Mouse (Mus musculus): ENCODE results near the gene Cers6. TPM values are rescaled to one million over a fixed set of nuclear protein-coding genes. Genes with fewer than 3 reads are reported as not detected.

The Cers6 gene
- polyA plus RNA-seq, 1 experiment = 21.1 TPM

- TF ChIP-seq POLR2A (IDR thresholded peaks at IDR 0.05; ENCODE audit: control insufficient read depth, extremely low read depth, insufficient read depth, low read length, poor library complexity) (no peak), CTCF (IDR thresholded peaks at IDR 0.05; ENCODE audit: borderline replicate concordance, control insufficient read depth, extremely low read depth, insufficient read depth, low read length, poor library complexity) (no peak)
- H3K27ac ChIP-seq (ENCODE audit: control insufficient read depth, insufficient read depth, low read length) = no peak overlapping the region
- no peaks in the 10 kb centered on the region for H3K27me3 ChIP-seq (ENCODE audit: control insufficient read depth, insufficient read depth, low read length)
- 97% methylated on average over 5 of the region's 5 CpGs for WGBS
- no peak overlapping the region for H3K4me3 ChIP-seq (ENCODE audit: control insufficient read depth, insufficient read depth, low read length)
- no peak for DNase-seq
- H3K36me3 ChIP-seq (ENCODE audit: control insufficient read depth, insufficient read depth, low read length) = no peaks in the 10 kb centered on the region
- 0 out of 2 replicates have a peak, but pooled peaks cover 7% of the 10 kb centered on the region for H3K4me1 ChIP-seq (replicated peaks; ENCODE audit: control insufficient read depth, insufficient read depth, low read length)
Measured at GRCm38 (mm10) chr2:68889661-68890170, 28.5 kb downstream of the Cers6 start.

- over 99% methylated on average over 4 of the region's 4 CpGs for WGBS
- TF ChIP-seq CTCF (IDR thresholded peaks at IDR 0.05; ENCODE audit: borderline replicate concordance, control insufficient read depth, extremely low read depth, insufficient read depth, low read length, poor library complexity) = no peak
- no peak for TF ChIP-seq POLR2A (IDR thresholded peaks at IDR 0.05; ENCODE audit: control insufficient read depth, extremely low read depth, insufficient read depth, low read length, poor library complexity)
Measured at GRCm38 (mm10) chr2:68892476-68892875, 31.2 kb downstream of the Cers6 start.

GRCm38 (mm10) chr2:68895044-68895764 is 34.0 kb downstream of the Cers6 start:
- Histone ChIP-seq H3K4me3 (ENCODE audit: control insufficient read depth, insufficient read depth, low read length) (no peak overlapping the region), H3K4me1 (replicated peaks; ENCODE audit: control insufficient read depth, insufficient read depth, low read length) (0 out of 2 replicates have a peak, but pooled peaks cover 3% of the 10 kb centered on the region), H3K36me3 (ENCODE audit: control insufficient read depth, insufficient read depth, low read length) (no peaks in the 10 kb centered on the region), H3K27me3 (ENCODE audit: control insufficient read depth, insufficient read depth, low read length) (no peaks in the 10 kb centered on the region), H3K27ac (ENCODE audit: control insufficient read depth, insufficient read depth, low read length) (no peak overlapping the region)
- no peak for DNase-seq
- 97% methylated on average over 10 of the region's 10 CpGs for WGBS
- TF ChIP-seq POLR2A (IDR thresholded peaks at IDR 0.05; ENCODE audit: control insufficient read depth, extremely low read depth, insufficient read depth, low read length, poor library complexity) = no peak

More at GRCm38 (mm10) chr2:68892476-68892875, 31.2 kb downstream of the Cers6 start:
- no peak for DNase-seq
- Histone ChIP-seq H3K4me1 (replicated peaks; ENCODE audit: control insufficient read depth, insufficient read depth, low read length) (0 out of 2 replicates have a peak, but pooled peaks cover 3% of the 10 kb centered on the region), H3K27ac (ENCODE audit: control insufficient read depth, insufficient read depth, low read length) (no peak overlapping the region), H3K4me3 (ENCODE audit: control insufficient read depth, insufficient read depth, low read length) (no peak overlapping the region), H3K27me3 (ENCODE audit: control insufficient read depth, insufficient read depth, low read length) (no peaks in the 10 kb centered on the region), H3K36me3 (ENCODE audit: control insufficient read depth, insufficient read depth, low read length) (no peaks in the 10 kb centered on the region)

DNA sequence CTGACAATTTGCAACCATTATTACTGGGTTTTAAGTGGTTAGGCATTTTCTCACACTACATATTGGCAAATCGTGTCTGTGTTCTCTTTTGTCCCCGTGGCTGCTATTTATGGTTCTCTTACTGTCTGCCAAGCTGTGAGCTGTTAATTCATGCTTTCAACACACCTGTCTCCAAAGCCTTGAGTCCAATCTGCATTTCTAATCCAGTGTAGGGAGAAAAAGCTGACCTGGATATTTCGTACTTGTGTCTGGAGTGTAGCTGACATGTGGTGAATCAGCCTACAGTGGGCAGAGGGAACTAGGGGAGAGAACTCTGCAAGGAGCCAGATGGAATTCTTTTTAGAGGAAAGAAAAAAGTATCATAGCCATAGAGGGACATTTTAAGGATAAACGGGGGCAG is 35.0 kb downstream of the Cers6 start:
- no peaks in the 10 kb centered on the region for H3K27me3 ChIP-seq (ENCODE audit: control insufficient read depth, insufficient read depth, low read length)
- TF ChIP-seq POLR2A (IDR thresholded peaks at IDR 0.05; ENCODE audit: control insufficient read depth, extremely low read depth, insufficient read depth, low read length, poor library complexity) = no peak
- TF ChIP-seq CTCF (IDR thresholded peaks at IDR 0.05; ENCODE audit: borderline replicate concordance, control insufficient read depth, extremely low read depth, insufficient read depth, low read length, poor library complexity) = no peak
- no peak for DNase-seq
- H3K4me3 ChIP-seq (ENCODE audit: control insufficient read depth, insufficient read depth, low read length) = no peak overlapping the region
- no peaks in the 10 kb centered on the region for H3K36me3 ChIP-seq (ENCODE audit: control insufficient read depth, insufficient read depth, low read length)
- no peak overlapping the region for H3K27ac ChIP-seq (ENCODE audit: control insufficient read depth, insufficient read depth, low read length)
- H3K4me1 ChIP-seq (replicated peaks; ENCODE audit: control insufficient read depth, insufficient read depth, low read length) = peaks cover 3% of the 10 kb centered on the region; the same call in 1 of the 2 replicates
- WGBS = 85% methylated on average over 4 of the region's 4 CpGs

- Histone ChIP-seq H3K36me3 (ENCODE audit: control insufficient read depth, insufficient read depth, low read length) (no peaks in the 10 kb centered on the region), H3K27me3 (ENCODE audit: control insufficient read depth, insufficient read depth, low read length) (no peaks in the 10 kb centered on the region), H3K4me1 (replicated peaks; ENCODE audit: control insufficient read depth, insufficient read depth, low read length) (peaks cover 6% of the 10 kb centered on the region), H3K4me3 (ENCODE audit: control insufficient read depth, insufficient read depth, low read length) (no peak overlapping the region), H3K27ac (ENCODE audit: control insufficient read depth, insufficient read depth, low read length) (no peak overlapping the region)
- TF ChIP-seq CTCF (IDR thresholded peaks at IDR 0.05; ENCODE audit: borderline replicate concordance, control insufficient read depth, extremely low read depth, insufficient read depth, low read length, poor library complexity) = no peak
- no peak for TF ChIP-seq POLR2A (IDR thresholded peaks at IDR 0.05; ENCODE audit: control insufficient read depth, extremely low read depth, insufficient read depth, low read length, poor library complexity)
- DNase-seq = no peak
- 90% methylated on average over 7 of the region's 7 CpGs for WGBS
Measured at GRCm38 (mm10) chr2:68899770-68900521, 38.7 kb downstream of the Cers6 start.

GRCm38 (mm10) chr2:68900640-68901378 is 39.6 kb downstream of the Cers6 start:
- DNase-seq = no peak
- no peak overlapping the region for H3K27ac ChIP-seq (ENCODE audit: control insufficient read depth, insufficient read depth, low read length)
- no peaks in the 10 kb centered on the region for H3K36me3 ChIP-seq (ENCODE audit: control insufficient read depth, insufficient read depth, low read length)
- no peaks in the 10 kb centered on the region for H3K27me3 ChIP-seq (ENCODE audit: control insufficient read depth, insufficient read depth, low read length)
- WGBS = 60% methylated on average over 9 of the region's 9 CpGs
- H3K4me3 ChIP-seq (ENCODE audit: control insufficient read depth, insufficient read depth, low read length) = no peak overlapping the region
- TF ChIP-seq CTCF (IDR thresholded peaks at IDR 0.05; ENCODE audit: borderline replicate concordance, control insufficient read depth, extremely low read depth, insufficient read depth, low read length, poor library complexity) = no peak
- no peak for TF ChIP-seq POLR2A (IDR thresholded peaks at IDR 0.05; ENCODE audit: control insufficient read depth, extremely low read depth, insufficient read depth, low read length, poor library complexity)
- H3K4me1 ChIP-seq (replicated peaks; ENCODE audit: control insufficient read depth, insufficient read depth, low read length) = peaks cover 10% of the 10 kb centered on the region
